ENCODE assay signal across 36 mouse cellular contexts in the genomic region with DNA sequence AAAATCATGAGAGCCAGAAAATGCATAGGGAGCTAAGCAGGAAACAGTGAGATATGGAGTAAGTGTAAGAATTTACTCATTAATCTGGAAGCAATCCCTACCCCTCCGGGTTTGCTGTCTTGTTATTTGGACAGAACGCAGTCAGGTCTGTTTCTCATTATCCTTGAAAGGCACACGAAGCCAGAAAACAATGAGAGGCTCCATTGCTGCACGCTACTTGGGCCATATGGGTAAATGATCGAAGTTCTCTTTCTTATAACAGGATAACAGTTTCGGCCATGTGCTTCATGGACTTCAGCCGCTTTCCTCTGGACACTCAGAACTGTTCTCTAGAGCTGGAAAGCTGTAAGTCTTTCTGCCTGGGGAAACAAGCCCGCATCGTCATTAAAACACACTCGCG. TPM values are rescaled to one million over a fixed set of nuclear protein-coding genes. Genes with fewer than 3 reads are reported as not detected.
DNase-seq lines count a peak whose midpoint lies in the region; ATAC-seq lines count a peak whose summit lies in the region.
"Had no signal": no experiment of that assay in that cellular context is flagged by ENCODE, and none has a peak within 500 bp of the region (broad histone marks: within the 10 kb centered on the region; RNA-seq: fewer than 3 reads in every experiment).

No protein-coding gene starts in this region.

- peak overlapping the region; percentile 19; the same call in 1 of the 2 replicates for H3K4me2 ChIP-seq in embryonic facial prominence, embryonic 12.5 days (replicated peaks)
- H3K4me2 ChIP-seq in limb, embryonic 15.5 days = peak overlapping the region; percentile 20; the same call in 1 of the 2 replicates
- H3K4me2 ChIP-seq: forebrain, embryonic 13.5 days; heart, embryonic 12.5 days; hindbrain, embryonic 13.5 days; liver, embryonic 15.5 days; lung, embryonic 14.5 days; midbrain, embryonic 11.5 days; neural tube, embryonic 12.5 days had no signal

- 37% methylated on average over 11 of the region's 11 CpGs for WGBS in embryonic facial prominence, embryonic 12.5 days
- 51% methylated on average over 11 of the region's 11 CpGs for WGBS in limb, embryonic 10.5 days
- 25% methylated on average over 11 of the region's 11 CpGs for WGBS in limb, embryonic 15.5 days

- no peaks in the 10 kb centered on the region for H3K36me3 ChIP-seq in embryonic facial prominence, embryonic 12.5 days
- no peaks in the 10 kb centered on the region for H3K36me3 ChIP-seq in limb, embryonic 10.5 days
- no peaks in the 10 kb centered on the region for H3K36me3 ChIP-seq in limb, embryonic 15.5 days
- H3K36me3 ChIP-seq: heart, embryonic 12.5 days; hindbrain, embryonic 13.5 days; liver, embryonic 15.5 days; neural tube, embryonic 12.5 days had no signal

- peak; percentile 54 for DNase-seq in embryo, embryonic 11 days
- DNase-seq in limb, embryonic 10.5 days (ENCODE audit: low spot score) = no peak
- no peak for DNase-seq in left cerebral cortex, adult 9 months (ENCODE audit: low spot score in 2 of 2)
- no peak for DNase-seq in gastrocnemius, postnatal 25 days
- DNase-seq in spleen, adult 12 weeks (ENCODE audit: low spot score) = no peak
- DNase-seq: adrenal gland, adult 8-10 months; B cell, adult 2 months; cerebellum, adult 8-10 months; cerebellum, postnatal 25 days; gastrocnemius, postnatal 36 days; heart, adult 2 months; heart, postnatal 4 days; kidney, adult 2 months; kidney, postnatal 4 days; lung, embryonic 14.5 days; lung, postnatal 14 days; right cerebral cortex, adult 18-20 months; thymus, adult 2 months; thymus, postnatal 36 days had no signal

- no peaks in the 10 kb centered on the region for H3K27me3 ChIP-seq in embryonic facial prominence, embryonic 12.5 days
- no peaks in the 10 kb centered on the region for H3K27me3 ChIP-seq in limb, embryonic 10.5 days (ENCODE audit: low read depth, poor library complexity, severe bottlenecking)
- no peaks in the 10 kb centered on the region for H3K27me3 ChIP-seq in limb, embryonic 15.5 days
- H3K27me3 ChIP-seq: forebrain, embryonic 13.5 days; heart, embryonic 12.5 days; hindbrain, embryonic 13.5 days; liver, embryonic 15.5 days; neural tube, embryonic 12.5 days had no signal

- H3K9me3 ChIP-seq in embryonic facial prominence, embryonic 12.5 days = no peaks in the 10 kb centered on the region
- H3K9me3 ChIP-seq in limb, embryonic 10.5 days (replicated peaks) = no peaks in the 10 kb centered on the region
- H3K9me3 ChIP-seq in limb, embryonic 15.5 days = no peaks in the 10 kb centered on the region
- H3K9me3 ChIP-seq: forebrain, embryonic 13.5 days; heart, embryonic 12.5 days; hindbrain, embryonic 13.5 days; liver, embryonic 15.5 days; neural tube, embryonic 12.5 days had no signal

- H3K4me3 ChIP-seq in embryonic facial prominence, embryonic 12.5 days = no peak overlapping the region
- H3K4me3 ChIP-seq in limb, embryonic 10.5 days = no peak overlapping the region
- peak overlapping the region; percentile 7; the same call in 1 of the 2 replicates for H3K4me3 ChIP-seq in limb, embryonic 15.5 days
- H3K4me3 ChIP-seq: forebrain, embryonic 13.5 days; heart, adult 2 months; heart, embryonic 12.5 days; hindbrain, embryonic 13.5 days; liver, embryonic 15.5 days; myocyte; neural tube, embryonic 12.5 days had no signal

- H3K27ac ChIP-seq in embryonic facial prominence, embryonic 12.5 days = no peak overlapping the region
- H3K27ac ChIP-seq in limb, embryonic 10.5 days = peak overlapping the region; percentile 65
- H3K27ac ChIP-seq in limb, embryonic 15.5 days = peak overlapping the region; percentile 80
- H3K27ac ChIP-seq: forebrain, embryonic 13.5 days; heart, adult 2 months; hindbrain, embryonic 13.5 days; kidney, postnatal 0 days; liver, embryonic 15.5 days; neural tube, embryonic 12.5 days had no signal

- H3K9ac ChIP-seq in embryonic facial prominence, embryonic 12.5 days = no peak overlapping the region
- no peak overlapping the region for H3K9ac ChIP-seq in limb, embryonic 15.5 days
- H3K9ac ChIP-seq: forebrain, embryonic 13.5 days; heart, embryonic 12.5 days; hindbrain, embryonic 13.5 days; liver, embryonic 15.5 days; lung, embryonic 14.5 days; neural tube, embryonic 12.5 days had no signal

- no peaks in the 10 kb centered on the region for H3K4me1 ChIP-seq in embryonic facial prominence, embryonic 12.5 days
- peaks cover 16% of the 10 kb centered on the region for H3K4me1 ChIP-seq in limb, embryonic 10.5 days
- no peaks in the 10 kb centered on the region for H3K4me1 ChIP-seq in limb, embryonic 15.5 days
- H3K4me1 ChIP-seq: forebrain, embryonic 13.5 days; heart, embryonic 12.5 days; hindbrain, embryonic 13.5 days; liver, embryonic 15.5 days; neural tube, embryonic 12.5 days had no signal

- no peak for ATAC-seq in embryonic facial prominence, embryonic 12.5 days (ENCODE audit: insufficient number of reproducible peaks, insufficient read depth, low FRiP score, low TSS enrichment)
- no peak for ATAC-seq in limb, embryonic 15.5 days (ENCODE audit: insufficient number of reproducible peaks, low FRiP score, low TSS enrichment, low read depth)
- ATAC-seq: forebrain, embryonic 13.5 days; inflammation-experienced regulatory T-cells, adult 6 months had no signal

RNA-seq across cellular contexts. Expression of a gene that starts 26.0 kb away (rescaled TPM):
- 0.12 TPM in 1 of 2 replicates, not detected in the other for polyA plus RNA-seq in embryonic facial prominence, embryonic 12.5 days (2016; fragmentation: Nextera tagmentation; extraction: Ambion mirVana)
- polyA plus RNA-seq in limb, embryonic 10.5 days (2016; fragmentation: Nextera tagmentation; extraction: Ambion mirVana) = 0.11 and 0.19 TPM in 2 replicates
- polyA plus RNA-seq in limb, embryonic 15.5 days (2015; fragmentation: Nextera tagmentation; extraction: Ambion mirVana) = not detected in 2 replicates
- not detected for total RNA-seq in gastrocnemius, postnatal 25 days (2021)
- total RNA-seq: adrenal gland, adult 8-10 months; adrenal gland, postnatal 4 days; gastrocnemius, adult 18-20 months; gastrocnemius, postnatal 36 days; heart, postnatal 4 days; liver, adult 2 months had no signal
- polyA plus RNA-seq: heart, adult 2 months; heart, embryonic 12.5 days; heart, postnatal 0 days; hindbrain, embryonic 13.5 days; inflammation-experienced regulatory T-cells, adult 6 months; kidney, adult 2 months; kidney, postnatal 0 days; liver, adult 2 months; liver, embryonic 15.5 days; lung, embryonic 14.5 days; midbrain, postnatal 0 days; myocyte; neural tube, embryonic 12.5 days; spleen, adult 2 months had no signal

RNA-seq across cellular contexts. Expression of a gene that starts 38.4 kb away (rescaled TPM):
- polyA plus RNA-seq in embryonic facial prominence, embryonic 12.5 days (2016; fragmentation: Nextera tagmentation; extraction: Ambion mirVana) = 33.4 and 35.8 TPM in 2 replicates
- 36.6 and 40.6 TPM in 2 replicates for polyA plus RNA-seq in limb, embryonic 10.5 days (2016; fragmentation: Nextera tagmentation; extraction: Ambion mirVana)
- 33.4 and 34.3 TPM in 2 replicates for polyA plus RNA-seq in limb, embryonic 15.5 days (2015; fragmentation: Nextera tagmentation; extraction: Ambion mirVana)
- 10 to 100 TPM; 15.2 to 16.3 TPM for total RNA-seq in gastrocnemius, postnatal 25 days (2021)
